Mouse (Mus musculus): ENCODE measurements at regions not wholly inside any gene's neighbourhood (a gene's known extent, or its start where the extent isn't known, plus 50 kb on each side); places are given as distances from the start of the nearest gene placed in this dataset.

DNA sequence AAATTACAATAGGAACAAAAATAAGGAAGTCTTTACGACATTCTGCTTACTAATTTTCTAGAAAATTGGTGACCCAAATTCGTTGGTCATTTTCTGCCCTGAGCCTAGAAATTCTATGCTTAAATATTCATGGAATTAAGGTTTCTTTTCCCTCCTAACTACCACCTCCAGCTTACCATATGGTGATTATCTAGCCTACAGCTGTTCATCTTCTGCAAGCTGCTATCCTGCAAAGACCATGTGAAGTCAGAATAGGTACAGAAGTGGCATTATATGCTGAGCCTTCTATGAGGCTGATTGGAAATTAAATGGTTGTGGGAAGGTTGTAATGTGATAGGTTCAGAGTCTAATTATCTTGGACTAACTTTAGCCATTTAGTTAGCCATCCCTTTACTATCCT, 251.5 kb upstream of the Dmac1 start:
- H3K36me3 ChIP-seq, result no peaks in the 10 kb centered on the region
- 79% methylated on average over 2 of the region's 2 CpGs for WGBS
- H3K4me1 ChIP-seq, result no peaks in the 10 kb centered on the region
- no peaks in the 10 kb centered on the region for H3K27me3 ChIP-seq (ENCODE audit: low read depth, poor library complexity, severe bottlenecking)
- H3K4me3 ChIP-seq, result no peak overlapping the region
- H3K9me3 ChIP-seq (replicated peaks), result no peaks in the 10 kb centered on the region
- H3K27ac ChIP-seq, result no peak overlapping the region
- no peak for DNase-seq (ENCODE audit: low spot score)

DNA sequence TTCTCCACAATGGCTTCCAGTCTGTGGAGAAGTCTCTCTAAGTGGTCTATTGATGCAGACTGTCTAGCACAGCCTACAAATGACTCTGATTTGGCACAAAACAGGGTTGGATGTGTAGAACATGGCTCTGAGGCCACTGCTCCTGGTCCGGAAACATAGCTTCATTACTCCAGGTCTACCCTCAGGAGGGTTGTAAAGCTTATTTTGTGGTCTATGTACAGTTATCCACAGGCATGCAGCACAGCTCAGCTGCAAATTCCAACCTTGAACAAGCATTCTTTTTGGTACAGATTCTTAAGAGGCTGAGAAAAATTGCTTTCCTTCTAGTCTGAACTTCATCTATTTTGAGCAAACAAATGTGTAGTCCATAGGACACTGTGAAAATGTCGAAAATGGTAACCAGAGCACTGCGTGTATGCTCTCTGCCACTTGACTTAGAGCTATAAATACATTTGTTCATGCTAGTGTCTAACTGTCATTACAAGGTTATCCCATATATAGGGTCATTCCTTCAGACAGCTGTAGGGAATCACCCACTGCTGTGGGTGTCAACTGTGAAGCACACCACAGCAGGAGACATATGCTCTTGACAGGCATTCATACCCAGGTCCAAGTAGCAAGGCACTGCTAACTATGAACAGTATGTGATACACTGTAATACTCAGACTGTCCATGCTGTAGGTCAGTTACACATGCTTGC, 239.5 kb upstream of the Dmac1 start:
- H3K9me3 ChIP-seq (replicated peaks), result no peaks in the 10 kb centered on the region
- no peak overlapping the region for H3K27ac ChIP-seq
- DNase-seq (ENCODE audit: low spot score), result no peak
- H3K4me1 ChIP-seq, result no peaks in the 10 kb centered on the region
- no peaks in the 10 kb centered on the region for H3K36me3 ChIP-seq
- H3K27me3 ChIP-seq (ENCODE audit: low read depth, poor library complexity, severe bottlenecking), result no peaks in the 10 kb centered on the region
- no peak overlapping the region for H3K4me3 ChIP-seq
- 92% methylated on average over 3 of the region's 3 CpGs for WGBS
